Mouse (Mus musculus): ENCODE measurements at regions not wholly inside any gene's neighbourhood (a gene's known extent, or its start where the extent isn't known, plus 50 kb on each side); places are given as distances from the start of the nearest gene placed in this dataset.

DNA sequence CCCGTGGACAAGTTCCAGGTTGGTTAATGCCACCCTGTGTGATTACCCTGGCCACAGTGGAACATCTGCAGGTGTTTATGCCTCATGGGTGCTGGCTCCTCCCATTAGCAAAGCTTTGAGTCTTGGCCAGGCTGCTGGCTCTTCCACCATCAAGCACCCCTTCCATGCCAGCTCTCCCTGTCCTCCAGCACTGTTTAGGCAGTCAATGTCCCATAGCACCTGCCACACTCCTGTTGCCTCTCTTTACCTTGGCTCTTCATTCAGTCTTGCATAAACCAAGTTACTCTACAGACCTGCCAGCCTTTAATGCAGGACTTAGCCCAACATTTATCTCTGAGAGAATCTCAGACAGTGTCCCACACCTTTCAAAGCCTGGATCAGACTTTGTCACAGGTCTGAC lies 614.2 kb upstream of the Id2 start:
- TF ChIP-seq CTCF (IDR thresholded peaks at IDR 0.05; ENCODE audit: control insufficient read depth, insufficient read depth, insufficient read length), result no peak
- no peak for TF ChIP-seq MAX (IDR thresholded peaks at IDR 0.05)
- no peak for TF ChIP-seq MYOG (IDR thresholded peaks at IDR 0.05; ENCODE audit: control insufficient read depth, extremely low read depth, insufficient read length)
- no peak for TF ChIP-seq USF1 (IDR thresholded peaks at IDR 0.05; ENCODE audit: low read depth)
